Mouse (Mus musculus) midbrain, embryonic 11.5 days (tissue): ENCODE measurements around the gene Rbms3. TPM values are rescaled to one million over a fixed set of nuclear protein-coding genes. Genes with fewer than 3 reads are reported as not detected.

Experiments
- ATAC-seq: fragments of 200-750 bp; cut with Nextera tagmentation; 2 replicates; pipeline ENCODE4 v1.8.0; 2017; ENCODE audit warnings: moderate TSS enrichment, moderate library complexity; ENCODE audit not compliant: low FRiP score
- DNase-seq: peaks from one replicate; pipeline ENCODE4 v3.0.0; 2015; ENCODE audit warnings: low spot score; ENCODE audit errors: missing footprints
- H3K27ac ChIP-seq: fragments of 300-500 bp; sonication (generic); 2 replicates; pipeline ENCODE4 v1.5.1; 2014; ENCODE audit warnings: low read depth, low read length
- H3K27me3 ChIP-seq: fragments of 300-500 bp; sonication (generic); 2 replicates; pipeline ENCODE4 v1.6.1; 2014; ENCODE audit warnings: mild to moderate bottlenecking, low read length, moderate library complexity, mixed read lengths; ENCODE audit not compliant: control insufficient read depth, insufficient read depth
- H3K36me3 ChIP-seq: fragments of 300-500 bp; sonication (generic); 2 replicates; pipeline ENCODE4 v1.6.1; 2014; ENCODE audit warnings: mild to moderate bottlenecking, low read length, moderate library complexity, mixed read lengths; ENCODE audit not compliant: control insufficient read depth, insufficient read depth
- H3K4me1 ChIP-seq: fragments of 300-500 bp; sonication (generic); 2 replicates; pipeline ENCODE4 v1.6.1; 2014; ENCODE audit warnings: low read length; ENCODE audit not compliant: control insufficient read depth, insufficient read depth
- H3K4me2 ChIP-seq: fragments of 300-500 bp; sonication (generic); 2 replicates; pipeline ENCODE4 v1.6.1; 2014; ENCODE audit warnings: mild to moderate bottlenecking, moderate library complexity
- H3K4me3 ChIP-seq: fragments of 300-500 bp; sonication (generic); 2 replicates; pipeline ENCODE4 v1.5.1; 2014; ENCODE audit warnings: low read depth, low read length
- H3K9ac ChIP-seq: fragments of 300-500 bp; sonication (generic); 2 replicates; pipeline ENCODE4 v1.6.1; 2014; ENCODE audit warnings: low read length
- H3K9me3 ChIP-seq: fragments of 300-500 bp; sonication (generic); 2 replicates; pipeline ENCODE4 v1.6.1; 2016; ENCODE audit warnings: low read length; ENCODE audit not compliant: control insufficient read depth
- whole genome bisulfite sequencing: fragments of 180-500 bp; shearing (Covaris S2); extraction: QIAGEN DNeasy Blood & Tissue Kit; methylation state at CpG from one replicate; pipeline ENCODE4 v1.1.7; 2014; 5-methylcytosine and 5-hydroxymethylcytosine counted together
- polyA plus RNA-seq: library from polyadenylated mRNA; unstranded; fragments of >200 nt; fragmentation: Nextera tagmentation; extraction: Ambion mirVana; gene quantifications from 2 replicates; pipeline ENCODE4 v1.2.1, GENCODE M21; 2014

Rbms3 gene
- polyA plus RNA-seq, 1 experiment from 2014 or later = 13.6 TPM

- H3K9ac ChIP-seq = no peak overlapping the region
- DNase-seq (no peak), ATAC-seq (no peak)
- H3K27ac ChIP-seq = no peak overlapping the region
- no peak overlapping the region for H3K4me2 ChIP-seq
- no peak overlapping the region for H3K4me3 ChIP-seq
- H3K4me1 ChIP-seq = no peaks in the 10 kb centered on the region
- WGBS = 87% methylated on average over 4 of the region's 4 CpGs
- no peaks in the 10 kb centered on the region for H3K36me3 ChIP-seq
- H3K9me3 ChIP-seq = no peaks in the 10 kb centered on the region; the same call in 1 of the 2 replicates
- H3K27me3 ChIP-seq = no peaks in the 10 kb centered on the region
Observed at GRCm38 (mm10) chr9:116880503-116880902, 749.2 kb downstream of the Rbms3 start.

DNA sequence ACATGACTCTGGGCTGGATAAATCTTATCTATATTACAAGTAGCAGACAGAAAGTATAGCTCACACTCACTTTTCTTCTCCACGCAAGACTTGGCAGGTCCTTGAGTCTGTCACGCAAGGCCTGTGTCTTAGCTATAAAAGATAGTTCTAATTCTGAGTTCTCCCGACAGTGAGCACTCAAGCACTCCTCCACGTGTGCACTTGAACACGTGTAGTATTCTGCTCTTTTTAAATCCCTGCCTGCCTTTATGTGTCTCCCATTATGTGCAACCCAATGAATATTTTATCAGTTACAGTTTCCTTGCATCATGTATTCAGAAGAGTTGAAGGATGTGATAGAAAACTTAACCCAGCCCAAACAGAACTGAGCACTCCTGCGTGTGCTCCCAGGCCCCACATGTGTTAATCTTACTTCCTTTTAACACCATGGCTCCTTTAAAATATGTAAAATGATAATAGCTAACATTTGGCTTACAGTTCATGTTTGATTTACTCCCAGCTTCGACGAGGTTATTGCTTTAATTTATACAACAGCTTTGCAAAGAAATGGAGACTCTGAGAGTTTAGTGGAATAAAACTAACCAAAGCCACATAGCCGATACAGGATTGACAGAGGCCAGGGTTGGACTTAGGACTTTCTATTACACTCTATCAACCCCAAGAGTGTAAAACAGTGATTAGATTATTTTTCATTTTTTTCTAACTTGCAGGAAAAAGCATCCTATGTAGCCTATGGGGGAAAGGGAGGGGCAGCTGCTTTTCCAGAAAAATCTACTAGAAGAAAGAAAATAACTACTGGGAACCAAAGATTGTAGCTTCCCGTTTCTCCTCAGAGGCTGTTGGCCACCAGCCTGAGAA, 749.9 kb downstream of the Rbms3 start:
- H3K4me3 ChIP-seq = no peak overlapping the region
- H3K9ac ChIP-seq = no peak overlapping the region
- no peak overlapping the region for H3K27ac ChIP-seq
- 92% methylated on average over 10 of the region's 10 CpGs for WGBS
- ATAC-seq (no peak), DNase-seq (no peak)
- H3K9me3 ChIP-seq = no peaks in the 10 kb centered on the region; the same call in 1 of the 2 replicates
- H3K36me3 ChIP-seq = no peaks in the 10 kb centered on the region
- no peak overlapping the region for H3K4me2 ChIP-seq
- H3K27me3 ChIP-seq = no peaks in the 10 kb centered on the region
- H3K4me1 ChIP-seq = no peaks in the 10 kb centered on the region

DNA sequence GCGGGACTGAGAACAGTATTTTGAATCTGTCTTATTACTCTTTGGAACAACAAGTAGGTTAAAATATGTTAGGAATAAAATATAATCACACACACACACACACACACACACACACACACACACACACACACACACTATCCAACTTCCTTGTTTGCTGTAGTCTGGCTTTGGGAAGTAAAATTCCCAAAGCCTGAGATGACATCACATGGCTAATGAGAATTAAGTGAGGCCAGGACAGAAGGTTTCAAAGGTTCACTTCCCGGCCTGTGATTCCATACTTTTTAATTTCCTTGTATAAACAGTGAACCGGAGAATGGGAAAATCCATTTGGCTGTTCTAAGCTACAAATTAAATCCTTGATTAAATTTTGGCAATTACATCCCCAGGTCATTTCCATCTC, 752.9 kb downstream of the Rbms3 start:
- WGBS = 80% methylated on average over 3 of the region's 3 CpGs
- Histone ChIP-seq H3K4me1 (no peaks in the 10 kb centered on the region), H3K9ac (no peak overlapping the region), H3K4me2 (no peak overlapping the region), H3K9me3 (no peaks in the 10 kb centered on the region; the same call in 1 of the 2 replicates), H3K36me3 (no peaks in the 10 kb centered on the region), H3K27ac (no peak overlapping the region), H3K27me3 (no peaks in the 10 kb centered on the region), H3K4me3 (no peak overlapping the region)
- ATAC-seq (no peak), DNase-seq (peak; percentile 39)

GRCm38 (mm10) chr9:116873976-116874320, 755.8 kb downstream of the Rbms3 start:
- ATAC-seq = no peak
- H3K36me3 ChIP-seq = no peaks in the 10 kb centered on the region
- H3K9ac ChIP-seq = no peak overlapping the region
- H3K4me1 ChIP-seq = no peaks in the 10 kb centered on the region
- no peaks in the 10 kb centered on the region for H3K27me3 ChIP-seq
- H3K4me2 ChIP-seq = no peak overlapping the region
- no peak overlapping the region for H3K27ac ChIP-seq
- no peak for DNase-seq
- no peaks in the 10 kb centered on the region; the same call in 1 of the 2 replicates for H3K9me3 ChIP-seq
- no peak overlapping the region for H3K4me3 ChIP-seq
- 57% methylated on average over 2 of the region's 2 CpGs for WGBS

DNA sequence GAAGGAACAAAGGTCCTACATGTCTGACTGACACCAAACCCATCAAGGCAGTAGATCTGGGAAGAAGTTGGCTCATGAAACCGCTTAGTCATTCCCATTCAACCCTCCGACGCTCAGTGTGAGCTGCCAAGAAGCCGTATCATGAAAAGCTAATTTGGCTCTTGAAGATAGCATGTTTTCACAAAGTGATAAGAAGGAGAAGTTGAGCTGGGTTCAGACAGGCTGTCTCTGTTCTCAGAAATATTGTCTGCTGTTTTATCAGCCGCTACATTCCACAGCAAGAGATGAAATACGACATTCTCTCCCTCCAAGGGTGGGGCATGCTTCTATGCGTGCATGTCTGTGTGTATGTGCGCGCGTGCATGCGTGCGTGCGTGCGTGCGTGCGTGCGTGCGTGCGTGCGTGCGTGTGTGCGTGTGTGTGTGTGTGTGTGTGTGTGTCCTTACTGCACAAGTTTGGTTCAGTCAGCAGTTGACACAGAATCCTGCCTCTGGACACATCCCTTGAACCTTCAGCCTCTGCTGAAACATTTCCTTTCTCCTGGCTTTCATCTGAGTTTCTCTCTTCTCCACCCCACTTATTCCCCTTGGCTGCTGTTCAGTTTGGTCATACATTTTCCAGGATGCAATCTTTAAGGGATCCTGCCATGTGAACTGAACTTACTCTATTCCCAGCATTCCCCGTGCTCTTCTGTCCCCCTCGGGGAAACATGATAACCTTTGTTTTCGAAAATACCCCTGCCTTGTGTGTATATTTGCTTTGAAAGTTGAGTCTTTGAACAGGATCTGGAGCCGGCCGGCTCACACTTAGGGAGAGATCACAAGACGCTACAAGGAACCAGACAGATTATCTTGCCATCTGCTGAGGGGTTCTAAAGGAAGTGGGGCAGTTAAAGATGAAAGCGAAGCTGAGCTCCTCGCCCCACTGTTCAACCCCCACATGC, 756.4 kb downstream of the Rbms3 start:
- H3K9me3 ChIP-seq = no peaks in the 10 kb centered on the region
- no peaks in the 10 kb centered on the region for H3K4me1 ChIP-seq
- no peak overlapping the region for H3K4me2 ChIP-seq
- no peak overlapping the region for H3K9ac ChIP-seq
- 83% methylated on average over 30 of the region's 30 CpGs for WGBS
- no peak overlapping the region for H3K27ac ChIP-seq
- no peak overlapping the region for H3K4me3 ChIP-seq
- ATAC-seq (no peak), DNase-seq (peak; percentile 79)
- no peaks in the 10 kb centered on the region for H3K27me3 ChIP-seq
- H3K36me3 ChIP-seq = no peaks in the 10 kb centered on the region

- Histone ChIP-seq H3K36me3 (no peaks in the 10 kb centered on the region), H3K9ac (no peak overlapping the region), H3K4me2 (no peak overlapping the region), H3K4me3 (no peak overlapping the region), H3K27ac (no peak overlapping the region), H3K4me1 (no peaks in the 10 kb centered on the region), H3K27me3 (no peaks in the 10 kb centered on the region), H3K9me3 (no peaks in the 10 kb centered on the region)
- ATAC-seq (no peak), DNase-seq (no peak)
- WGBS = 90% methylated on average over 6 of the region's 6 CpGs
Observed at GRCm38 (mm10) chr9:116872346-116872745, 757.4 kb downstream of the Rbms3 start.

DNA sequence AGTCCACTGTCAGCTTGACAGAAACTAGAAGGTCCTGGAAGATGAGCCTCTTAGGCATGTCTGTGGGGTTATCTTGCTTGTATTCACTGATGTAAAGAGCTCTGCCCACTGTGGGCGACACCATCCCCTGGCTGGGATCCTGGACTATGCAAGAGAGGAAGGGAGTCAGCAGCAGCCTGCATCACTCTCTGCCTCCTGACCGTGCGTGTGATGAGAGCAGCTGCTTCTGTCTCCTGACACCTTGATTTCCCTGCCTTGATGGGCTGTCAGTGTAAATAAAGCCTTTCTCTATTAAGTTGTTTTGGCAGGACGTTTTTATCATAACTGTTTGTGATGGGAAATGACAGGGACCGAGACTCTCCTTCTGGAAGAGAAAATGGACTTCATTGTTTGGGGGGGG, 758.1 kb downstream of the Rbms3 start:
- Histone ChIP-seq H3K9me3 (no peaks in the 10 kb centered on the region), H3K4me2 (no peak overlapping the region), H3K27ac (no peak overlapping the region), H3K27me3 (no peaks in the 10 kb centered on the region), H3K9ac (no peak overlapping the region), H3K4me3 (no peak overlapping the region), H3K36me3 (no peaks in the 10 kb centered on the region), H3K4me1 (no peaks in the 10 kb centered on the region)
- DNase-seq = peak; percentile 45
- 87% methylated on average over 5 of the region's 5 CpGs for WGBS
- ATAC-seq = no peak

DNA sequence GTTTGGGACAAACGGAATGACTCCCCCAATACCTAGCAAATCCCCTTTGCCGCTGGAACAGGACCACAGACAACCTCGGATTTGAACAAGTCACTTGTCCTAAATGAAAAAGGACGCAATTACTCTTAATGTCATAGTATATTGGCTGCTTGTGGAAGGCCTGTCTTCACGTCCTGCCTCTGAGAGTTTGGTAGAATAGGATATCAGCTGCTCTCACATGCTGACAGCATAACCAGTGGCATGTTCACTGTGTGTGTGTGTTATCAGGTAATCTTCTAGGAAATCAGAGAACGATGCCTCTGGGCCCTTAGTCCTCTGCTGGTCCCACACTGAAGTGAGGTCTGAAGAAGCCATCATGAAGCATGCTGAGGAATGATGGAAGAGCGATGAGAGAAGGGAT, 763.7 kb downstream of the Rbms3 start:
- Histone ChIP-seq H3K4me3 (no peak overlapping the region), H3K36me3 (no peaks in the 10 kb centered on the region), H3K27ac (no peak overlapping the region), H3K9me3 (no peaks in the 10 kb centered on the region), H3K9ac (no peak overlapping the region), H3K27me3 (no peaks in the 10 kb centered on the region), H3K4me2 (no peak overlapping the region), H3K4me1 (no peaks in the 10 kb centered on the region)
- WGBS = 93% methylated on average over 7 of the region's 7 CpGs
- ATAC-seq = no peak
- DNase-seq = no peak

DNA sequence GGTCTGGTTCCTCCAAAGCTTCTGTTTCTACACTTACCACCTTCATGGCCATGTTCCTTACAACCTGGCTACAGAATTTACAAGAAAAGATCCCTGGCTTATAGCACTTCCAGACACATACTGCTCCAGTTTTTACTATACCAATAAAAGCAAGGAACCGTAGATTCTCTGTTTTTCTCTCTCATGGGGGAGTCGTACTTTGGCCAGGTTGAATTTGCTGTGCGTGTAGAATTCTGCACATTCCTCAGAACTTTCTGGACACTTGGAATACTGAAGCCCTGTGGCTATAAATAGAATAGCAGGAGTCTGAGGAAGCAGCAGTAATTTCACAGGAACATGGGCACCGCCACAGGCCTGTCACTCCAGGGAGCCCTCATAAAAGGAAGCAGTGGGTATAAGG, 766.1 kb downstream of the Rbms3 start:
- H3K4me3 ChIP-seq = no peak overlapping the region
- no peaks in the 10 kb centered on the region for H3K27me3 ChIP-seq
- peak; percentile 80 for DNase-seq
- no peak overlapping the region for H3K9ac ChIP-seq
- H3K9me3 ChIP-seq = no peaks in the 10 kb centered on the region
- whole genome bisulfite sequencing = 68% methylated on average over 4 of the region's 4 CpGs
- no peak for ATAC-seq
- H3K27ac ChIP-seq = no peak overlapping the region
- no peaks in the 10 kb centered on the region for H3K4me1 ChIP-seq
- no peaks in the 10 kb centered on the region for H3K36me3 ChIP-seq
- no peak overlapping the region for H3K4me2 ChIP-seq
